Mouse (Mus musculus): ENCODE results near the gene Art2b. TPM values are rescaled to one million over a fixed set of nuclear protein-coding genes. Genes with fewer than 3 reads are reported as not detected.

Art2b gene
- polyA plus RNA-seq, 1 experiment from 2014 or later = 0.07 TPM

- H3K27ac ChIP-seq (ENCODE audit: low read length) = no peak overlapping the region
- H3K4me1 ChIP-seq (ENCODE audit: control insufficient read depth, insufficient read depth, low read length) = no peaks in the 10 kb centered on the region
- no peak for ATAC-seq (replicated peaks; ENCODE audit: extremely low read depth, insufficient read depth, low FRiP score)
- H3K9ac ChIP-seq (ENCODE audit: low read length) = no peak overlapping the region
- H3K4me2 ChIP-seq (ENCODE audit: low read depth, low read length) = no peak overlapping the region
- 0 out of 2 replicates have a peak, but pooled peaks cover 2% of the 10 kb centered on the region for H3K27me3 ChIP-seq (ENCODE audit: control insufficient read depth, insufficient read depth, low read length)
- WGBS = 73% methylated on average over 5 of the region's 5 CpGs
- no peaks in the 10 kb centered on the region for H3K36me3 ChIP-seq (ENCODE audit: control insufficient read depth, insufficient read depth)
- H3K4me3 ChIP-seq (ENCODE audit: low read length) = no peak overlapping the region
- H3K9me3 ChIP-seq (replicated peaks; ENCODE audit: control insufficient read depth, low read length) = no peaks in the 10 kb centered on the region
Measured at GRCm38 (mm10) chr7:101535517-101535916, 49.9 kb downstream of the Art2b start.

- H3K4me1 ChIP-seq (ENCODE audit: control insufficient read depth, insufficient read depth, low read length) = no peaks in the 10 kb centered on the region
- no peak overlapping the region for H3K4me3 ChIP-seq (ENCODE audit: low read length)
- ATAC-seq (replicated peaks; ENCODE audit: extremely low read depth, insufficient read depth, low FRiP score) = no peak
- WGBS = 76% methylated on average over 10 of the region's 10 CpGs
- 0 out of 2 replicates have a peak, but pooled peaks cover 2% of the 10 kb centered on the region for H3K27me3 ChIP-seq (ENCODE audit: control insufficient read depth, insufficient read depth, low read length)
- no peak overlapping the region for H3K4me2 ChIP-seq (ENCODE audit: low read depth, low read length)
- no peak overlapping the region for H3K9ac ChIP-seq (ENCODE audit: low read length)
- H3K36me3 ChIP-seq (ENCODE audit: control insufficient read depth, insufficient read depth) = no peaks in the 10 kb centered on the region
- no peak overlapping the region for H3K27ac ChIP-seq (ENCODE audit: low read length)
- H3K9me3 ChIP-seq (replicated peaks; ENCODE audit: control insufficient read depth, low read length) = no peaks in the 10 kb centered on the region
Measured at GRCm38 (mm10) chr7:101535102-101535501, 50.3 kb downstream of the Art2b start.

GRCm38 (mm10) chr7:101534428-101534827 lies 51.0 kb downstream of the Art2b start:
- Histone ChIP-seq H3K4me1 (ENCODE audit: control insufficient read depth, insufficient read depth, low read length) (no peaks in the 10 kb centered on the region), H3K4me3 (ENCODE audit: low read length) (no peak overlapping the region), H3K27ac (ENCODE audit: low read length) (no peak overlapping the region), H3K27me3 (ENCODE audit: control insufficient read depth, insufficient read depth, low read length) (0 out of 2 replicates have a peak, but pooled peaks cover 2% of the 10 kb centered on the region), H3K9ac (ENCODE audit: low read length) (no peak overlapping the region), H3K36me3 (ENCODE audit: control insufficient read depth, insufficient read depth) (no peaks in the 10 kb centered on the region), H3K9me3 (replicated peaks; ENCODE audit: control insufficient read depth, low read length) (no peaks in the 10 kb centered on the region), H3K4me2 (ENCODE audit: low read depth, low read length) (no peak overlapping the region)
- no peak for ATAC-seq (replicated peaks; ENCODE audit: extremely low read depth, insufficient read depth, low FRiP score)
- WGBS = 40% methylated on average over 5 of the region's 5 CpGs

Other genes with a start within 250 kb of the Art2b start
- 32.6 and 35.1 TPM in 2 replicates for gene Arap1, start 237.5 kb downstream of the Art2b start, polyA plus RNA-seq (2015; fragmentation: Nextera tagmentation; extraction: Ambion mirVana)
- 2.0 and 7.8 TPM in 2 replicates for gene Gm45837, start 174.7 kb downstream of the Art2b start, polyA plus RNA-seq (2015; fragmentation: Nextera tagmentation; extraction: Ambion mirVana)
- gene Pde2a, start 163.9 kb downstream of the Art2b start, polyA plus RNA-seq (2015; fragmentation: Nextera tagmentation; extraction: Ambion mirVana) = 12.7 and 21.1 TPM in 2 replicates
- gene Clpb, start 78.0 kb upstream of the Art2b start, polyA plus RNA-seq (2015; fragmentation: Nextera tagmentation; extraction: Ambion mirVana) = 48.2 and 56.9 TPM in 2 replicates
- 0.15 and 0.32 TPM in 2 replicates for gene Phox2a, start 232.7 kb upstream of the Art2b start, polyA plus RNA-seq (2015; fragmentation: Nextera tagmentation; extraction: Ambion mirVana)

Data from heart, embryonic 16.5 days (tissue).